Comparison of ENCODE assay signal across 1 mouse cellular context in the genomic region with DNA sequence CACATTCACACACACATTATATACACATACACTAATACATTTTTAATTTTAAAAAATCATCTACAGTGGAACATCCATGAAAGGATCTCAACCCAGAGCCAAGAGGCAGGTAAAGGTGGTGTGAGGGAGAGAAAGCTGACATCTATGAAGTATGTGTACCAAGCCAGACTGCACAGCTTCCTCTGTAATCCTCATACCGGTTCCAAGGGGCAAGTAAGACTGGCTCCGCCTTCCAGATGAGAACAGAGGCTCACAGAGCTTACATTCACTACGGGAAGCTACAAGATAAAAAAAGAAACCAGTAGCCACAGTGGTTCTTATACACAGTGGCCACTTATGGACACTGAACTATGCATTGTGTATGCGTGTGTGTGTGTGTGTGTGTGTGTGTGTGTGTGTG.
TF ChIP-seq lines count a peak whose summit lies in the region.

No protein-coding gene starts in this region.

TF ChIP-seq in MEL, 35 proteins besides CTCF, POLR2A, EP300 and RAD21 (continued from another document):
- no peak for TF ChIP-seq MYB (IDR thresholded peaks at IDR 0.05; ENCODE audit: low read depth, low read length)
- no peak for TF ChIP-seq NELFE (IDR thresholded peaks at IDR 0.05; ENCODE audit: low read depth, low read length)
- TF ChIP-seq MAZ (IDR thresholded peaks at IDR 0.05; ENCODE audit: low read depth, low read length): no peak
- no peak for TF ChIP-seq CHD2 (IDR thresholded peaks at IDR 0.05; ENCODE audit: low read length)
- no peak for TF ChIP-seq GATA1 (IDR thresholded peaks at IDR 0.05; ENCODE audit: low read depth, low read length)
- TF ChIP-seq ELF1 (IDR thresholded peaks at IDR 0.05; ENCODE audit: low read depth, low read length): no peak
- TF ChIP-seq TCF12 (IDR thresholded peaks at IDR 0.05; ENCODE audit: low read depth, low read length): no peak
- TF ChIP-seq MAX (IDR thresholded peaks at IDR 0.05; ENCODE audit: low read length): no peak
- TF ChIP-seq TBP (IDR thresholded peaks at IDR 0.05; ENCODE audit: low read depth, low read length): no peak
- TF ChIP-seq BHLHE40 (IDR thresholded peaks at IDR 0.05; ENCODE audit: borderline replicate concordance, low read depth, low read length): no peak
- TF ChIP-seq USF2 (IDR thresholded peaks at IDR 0.05; ENCODE audit: borderline replicate concordance in 1 of 2, insufficient read depth in 1 of 2, low read depth in 1 of 2, low read length in 2 of 2): no peak
- no peak for TF ChIP-seq NRF1 (IDR thresholded peaks at IDR 0.05; ENCODE audit: insufficient read depth, low read depth, low read length, poor library complexity, severe bottlenecking)
